Mouse (Mus musculus) MN1 (cell line): ENCODE data around the gene Phf20.

Source experiments
- DNase-seq: peaks from one replicate; pipeline ENCODE4 v3.0.0-alpha.2; 2016; ENCODE audit warnings: low spot score

The Phf20 gene

GRCm38 (mm10) chr2:156272553-156272952 lies 76.3 kb downstream of the Phf20 start:
- DNase-seq: no peak

GRCm38 (mm10) chr2:156278226-156279017 lies 82.2 kb downstream of the Phf20 start:
- peak; percentile 92 for DNase-seq

- DNase-seq: peak; percentile 95
Observed at GRCm38 (mm10) chr2:156281227-156281626, 85.0 kb downstream of the Phf20 start.

- DNase-seq: no peak
Observed at GRCm38 (mm10) chr2:156285161-156285560, 88.9 kb downstream of the Phf20 start.

GRCm38 (mm10) chr2:156286733-156287132 lies 90.5 kb downstream of the Phf20 start:
- no peak for DNase-seq

GRCm38 (mm10) chr2:156288222-156288621 lies 92.0 kb downstream of the Phf20 start:
- DNase-seq: no peak

GRCm38 (mm10) chr2:156289552-156290160 lies 93.4 kb downstream of the Phf20 start:
- DNase-seq: no peak

GRCm38 (mm10) chr2:156291998-156292397 lies 95.7 kb downstream of the Phf20 start:
- no peak for DNase-seq

- no peak for DNase-seq
Observed at GRCm38 (mm10) chr2:156295601-156296063, 99.4 kb downstream of the Phf20 start.

- no peak for DNase-seq
Observed at GRCm38 (mm10) chr2:156296190-156296589, 99.9 kb downstream of the Phf20 start.

GRCm38 (mm10) chr2:156297653-156298052 lies 101.4 kb downstream of the Phf20 start:
- DNase-seq: peak; percentile 84

- no peak for DNase-seq
Observed at GRCm38 (mm10) chr2:156298458-156298857, 102.2 kb downstream of the Phf20 start.

- DNase-seq: no peak
Observed at GRCm38 (mm10) chr2:156302063-156302462, 105.8 kb downstream of the Phf20 start.

- no peak for DNase-seq
Observed at GRCm38 (mm10) chr2:156304351-156304750, 108.1 kb downstream of the Phf20 start.

GRCm38 (mm10) chr2:156305818-156306217 lies 109.6 kb downstream of the Phf20 start:
- peak; percentile 43 for DNase-seq

- DNase-seq: peak; percentile 80
Observed at GRCm38 (mm10) chr2:156307261-156307660, 111.0 kb downstream of the Phf20 start.

- DNase-seq: no peak
Observed at GRCm38 (mm10) chr2:156309948-156310347, 113.7 kb downstream of the Phf20 start.

GRCm38 (mm10) chr2:156310455-156310854 lies 114.2 kb downstream of the Phf20 start:
- no peak for DNase-seq

GRCm38 (mm10) chr2:156310945-156311344 lies 114.7 kb downstream of the Phf20 start:
- DNase-seq: no peak

GRCm38 (mm10) chr2:156311441-156311840 lies 115.2 kb downstream of the Phf20 start:
- DNase-seq: no peak

- DNase-seq: peak; percentile 63
Observed at GRCm38 (mm10) chr2:156311841-156312291, 115.6 kb downstream of the Phf20 start.

- peak; percentile 88 for DNase-seq
Observed at GRCm38 (mm10) chr2:156312297-156312897, 116.1 kb downstream of the Phf20 start, which contains the start of the genes Cnbd2 and Scand1. TSS of gene Cnbd2 (plus strand) at chr2:156312299. TSS of gene Scand1 (minus strand) at chr2:156312704.

- peak; percentile 24 for DNase-seq
Observed at GRCm38 (mm10) chr2:156313153-156313552, 116.9 kb downstream of the Phf20 start.
